Mouse (Mus musculus): ENCODE measurements around the gene Fam160b1.

Gene Fam160b1

GRCm38 (mm10) chr19:57425296-57425695 is 64.8 kb downstream of the Fam160b1 start:
- DNase-seq (ENCODE audit: low read depth) = no peak

- no peak for DNase-seq (ENCODE audit: low read depth)
Observed at GRCm38 (mm10) chr19:57426841-57427240, 66.4 kb downstream of the Fam160b1 start.

GRCm38 (mm10) chr19:57427756-57428438 is 67.4 kb downstream of the Fam160b1 start:
- no peak for DNase-seq (ENCODE audit: low read depth)

- no peak for DNase-seq (ENCODE audit: low read depth)
Observed at GRCm38 (mm10) chr19:57428641-57429040, 68.2 kb downstream of the Fam160b1 start.

- DNase-seq (ENCODE audit: low read depth) = peak; percentile 94
Observed at GRCm38 (mm10) chr19:57429926-57430325, 69.4 kb downstream of the Fam160b1 start.

GRCm38 (mm10) chr19:57431476-57431875 is 71.0 kb downstream of the Fam160b1 start:
- peak; percentile 49 for DNase-seq (ENCODE audit: low read depth)

GRCm38 (mm10) chr19:57434024-57434423 is 73.5 kb downstream of the Fam160b1 start:
- no peak for DNase-seq (ENCODE audit: low read depth)

GRCm38 (mm10) chr19:57436586-57437021 is 76.1 kb downstream of the Fam160b1 start:
- no peak for DNase-seq (ENCODE audit: low read depth)

GRCm38 (mm10) chr19:57437042-57437441 is 76.6 kb downstream of the Fam160b1 start:
- no peak for DNase-seq (ENCODE audit: low read depth)

All from naive thymus-derived CD4-positive, alpha-beta T cell, adult 2 months (primary cell).